In the genomic region with DNA sequence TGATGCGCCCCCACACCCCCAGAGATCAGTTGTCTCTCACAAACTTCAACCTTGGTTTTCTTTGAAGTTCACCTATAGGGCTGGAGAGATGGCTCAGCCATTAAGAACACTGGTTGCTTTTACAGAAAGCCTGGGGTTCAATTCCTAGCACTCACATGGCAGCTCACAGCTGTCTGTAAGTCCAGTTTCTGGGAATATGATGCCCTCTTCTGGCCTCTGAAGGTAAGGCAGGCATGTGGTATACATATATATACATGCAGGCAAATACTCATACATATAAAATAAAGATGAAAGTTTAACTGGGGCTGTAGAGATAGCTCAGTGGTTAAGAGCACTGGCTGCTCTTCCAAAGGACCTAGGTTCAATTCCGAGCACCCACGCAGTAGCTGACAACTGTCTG, we compare ENCODE assay signal across 13 mouse cellular contexts. TPM values are rescaled to one million over a fixed set of nuclear protein-coding genes. Genes with fewer than 3 reads are reported as not detected.
A peak's percentile ranks its signal among the peaks of the same experiment; 100 is the strongest.
DNase-seq lines count a peak whose midpoint lies in the region; ATAC-seq lines count a peak whose summit lies in the region.
"Had no signal": no experiment of that assay in that cellular context is flagged by ENCODE, and none has a peak within 500 bp of the region (broad histone marks: within the 10 kb centered on the region; RNA-seq: fewer than 3 reads in every experiment).

No protein-coding gene starts in this region.

- peaks cover 7% of the 10 kb centered on the region for H3K36me3 ChIP-seq in megakaryocyte, embryonic 14.5 days (replicated peaks; ENCODE audit: low read length)
- H3K36me3 ChIP-seq: heart, embryonic 13.5 days; hindbrain, embryonic 13.5 days; kidney, embryonic 15.5 days; limb, embryonic 13.5 days had no signal

- peaks cover 8% of the 10 kb centered on the region; the same call in 1 of the 2 replicates for H3K9me3 ChIP-seq in megakaryocyte, embryonic 14.5 days
- H3K9me3 ChIP-seq: heart, embryonic 13.5 days; hindbrain, embryonic 13.5 days; kidney, embryonic 15.5 days; limb, embryonic 13.5 days had no signal

- peaks cover 41% of the 10 kb centered on the region for H3K27me3 ChIP-seq in megakaryocyte, embryonic 14.5 days (replicated peaks)
- H3K27me3 ChIP-seq: hindbrain, embryonic 13.5 days; kidney, embryonic 15.5 days; limb, embryonic 13.5 days had no signal

- ATAC-seq in megakaryocyte, adult 5-6 weeks (ENCODE audit: poor library complexity, severe bottlenecking) = no peak

- peaks cover 56% of the 10 kb centered on the region for H3K4me1 ChIP-seq in megakaryocyte, embryonic 14.5 days

- DNase-seq in kidney, adult 9 months = peak; percentile 20
- no peak for DNase-seq in kidney, adult 8-10 months
- peak; percentile 24 for DNase-seq in MEL-GATA-1-ER (ENCODE audit: extremely low read depth, low read depth)
- peak; percentile 17 for DNase-seq in naive thymus-derived CD4-positive, alpha-beta T cell, adult 2 months (ENCODE audit: low read depth)
- no peak for DNase-seq in urinary bladder, adult 18-20 months (ENCODE audit: low spot score in 2 of 2)
- no peak for DNase-seq in frontal cortex, postnatal 36 days (ENCODE audit: low spot score in 2 of 2)
- DNase-seq: cerebellum, postnatal 14 days had no signal

- H3K4me3 ChIP-seq in megakaryocyte, embryonic 14.5 days (replicated peaks) = peak overlapping the region; percentile 28
- H3K4me3 ChIP-seq: heart, embryonic 13.5 days; hindbrain, embryonic 13.5 days; kidney, embryonic 15.5 days; limb, embryonic 13.5 days had no signal

RNA-seq across cellular contexts. Expression of a gene that starts 56.4 kb away (rescaled TPM):
- 103 and 109 TPM in 2 replicates for polyA plus RNA-seq in megakaryocyte, embryonic 14.5 days (2012; ENCODE audit: insufficient read depth, low replicate concordance)
- 87.7 and 107 TPM in 2 replicates for total RNA-seq in megakaryocyte, adult 5-6 weeks (2015)
- total RNA-seq in megakaryocyte, adult 5-6 weeks (2017) = 15.0 and 21.5 TPM in 2 replicates

Comparison
In these comparisons a context has a peak if more than half of its experiments do, and no peak if none do; other contexts are left out.
1. DNase-seq: peak in kidney, adult 9 months (single experiment), MEL-GATA-1-ER (single experiment) and naive thymus-derived CD4-positive, alpha-beta T cell, adult 2 months (single experiment); none in kidney, adult 8-10 months (0 of 2), urinary bladder, adult 18-20 months (0 of 2) and frontal cortex, postnatal 36 days (0 of 2).